ENCODE assay signal across 15 mouse cellular contexts in genomic region chr5:66102821-66103220, GRCm38 (mm10).
"Had no signal": no experiment of that assay in that cellular context is flagged by ENCODE, and none has a peak within 500 bp of the region (broad histone marks: within the 10 kb centered on the region; RNA-seq: fewer than 3 reads in every experiment).

No protein-coding gene starts in this region.

- H3K27ac ChIP-seq: kidney, embryonic 15.5 days; left cerebral cortex, adult 2 months; liver, embryonic 13.5 days; midbrain, embryonic 13.5 days had no signal

- H3K4me3 ChIP-seq: kidney, embryonic 15.5 days; left cerebral cortex, adult 2 months; liver, embryonic 13.5 days; midbrain, embryonic 13.5 days had no signal

- H3K4me1 ChIP-seq: midbrain, embryonic 13.5 days had no signal

- H3K36me3 ChIP-seq: kidney, embryonic 15.5 days; liver, embryonic 13.5 days; midbrain, embryonic 13.5 days had no signal

- DNase-seq: kidney, adult 11 months; kidney, adult 8-10 months; kidney, postnatal 10 days; kidney, postnatal 4 days; layer of hippocampus, postnatal 36 days; liver, embryonic 13.5 days; lung, adult 2 months; lung, postnatal 14 days; lung, postnatal 4 days; right cerebral cortex, postnatal 14 days; thymus, adult 18-20 months; thymus, postnatal 36 days had no signal
